Mouse (Mus musculus): ENCODE results near the gene Pskh1. TPM values are rescaled to one million over a fixed set of nuclear protein-coding genes. Genes with fewer than 3 reads are reported as not detected.

The Pskh1 gene
- 51.2 and 56.5 TPM in 2 replicates for polyA plus RNA-seq (2012; rRNA removed)

DNA sequence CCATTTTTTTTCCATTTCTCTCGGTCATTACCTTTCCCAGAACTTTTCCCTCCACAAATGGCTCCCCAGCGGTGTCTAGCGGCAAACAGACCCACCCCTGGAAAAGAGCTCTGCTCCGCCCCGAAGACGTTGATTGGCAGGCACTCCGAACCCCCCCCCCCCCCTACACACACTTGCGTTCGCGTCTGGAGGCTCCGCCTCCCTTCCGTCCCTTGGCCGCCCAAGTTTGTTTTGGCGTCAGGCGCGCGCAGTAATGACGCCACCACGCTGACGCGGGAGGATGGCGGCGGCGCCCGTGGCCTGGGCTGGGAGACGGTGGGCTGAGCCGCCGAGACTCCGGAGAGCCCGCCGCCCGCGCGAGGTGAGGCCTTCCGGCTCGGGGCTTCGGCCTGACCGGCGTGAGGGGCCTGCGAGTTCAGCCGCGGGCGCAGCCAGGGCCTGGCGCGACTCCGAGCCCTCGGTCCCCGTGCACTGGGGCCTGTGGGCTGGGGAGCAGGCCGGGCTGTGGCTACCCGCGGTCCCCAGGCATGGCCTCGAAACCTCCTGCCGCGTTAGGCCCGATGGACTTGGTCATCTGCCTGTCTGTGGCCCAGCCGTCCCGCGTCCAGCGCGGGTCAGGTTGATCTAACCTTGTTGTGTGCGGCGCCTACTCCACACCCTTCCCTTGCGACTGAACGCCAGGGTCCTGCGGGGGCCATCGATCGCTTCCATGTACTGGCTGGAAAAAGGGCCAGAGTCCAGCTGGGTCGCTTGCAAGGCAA, at the start of gene Pskh1:
Gene Pskh1, plus strand, starts transcription at position 262 of the 761 bp plus-strand sequence.
- peak within 1 kb of the TSS; percentile 91 for H3K4me3 ChIP-seq (ENCODE audit: control insufficient read depth, insufficient read depth, low read length)
- DNase-seq = peak; percentile 92
- 0 out of 2 replicates have a peak, but pooled peaks cover 2% of the 10 kb centered on the region for H3K4me1 ChIP-seq (replicated peaks; ENCODE audit: control insufficient read depth, insufficient read depth, low read length)
- peak; percentile 88 for TF ChIP-seq POLR2A (IDR thresholded peaks at IDR 0.05; ENCODE audit: control insufficient read depth, extremely low read depth, insufficient read depth, low read length, poor library complexity)
- peak; percentile 55; the same call in 1 of the 2 replicates for TF ChIP-seq CTCF (IDR thresholded peaks at IDR 0.05; ENCODE audit: borderline replicate concordance, control insufficient read depth, extremely low read depth, insufficient read depth, low read length, poor library complexity)
- WGBS = under 1% methylated on average over 68 of the region's 68 CpGs
- no peaks in the 10 kb centered on the region for H3K36me3 ChIP-seq (ENCODE audit: control insufficient read depth, insufficient read depth, low read length)
- no peaks in the 10 kb centered on the region for H3K27me3 ChIP-seq (ENCODE audit: control insufficient read depth, insufficient read depth, low read length)
- H3K27ac ChIP-seq (ENCODE audit: control insufficient read depth, insufficient read depth, low read length) = peak within 1 kb of the TSS; percentile 39

DNA sequence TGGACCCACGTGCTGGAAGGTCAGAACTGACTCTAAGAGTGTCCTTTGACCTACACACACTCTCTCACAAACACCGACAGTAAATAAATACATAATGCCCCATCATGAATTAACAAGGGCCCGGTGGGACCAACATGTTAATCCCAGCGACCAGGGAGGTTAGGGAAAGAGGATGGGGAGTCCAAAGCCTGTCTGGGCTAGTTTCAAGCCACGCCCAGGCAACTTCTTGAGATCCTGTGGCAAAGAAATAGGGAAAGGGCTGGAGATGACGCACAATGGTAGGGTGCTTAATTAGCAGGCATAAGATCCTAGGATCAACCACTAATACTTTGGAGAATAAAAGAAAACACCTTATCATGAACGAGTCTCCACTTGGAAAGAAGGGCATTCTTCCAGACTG, 49.6 kb upstream of the Pskh1 start:
- H3K27ac ChIP-seq (ENCODE audit: control insufficient read depth, insufficient read depth, low read length) = no peak overlapping the region
- no peak overlapping the region for H3K4me3 ChIP-seq (ENCODE audit: control insufficient read depth, insufficient read depth, low read length)
- H3K27me3 ChIP-seq (ENCODE audit: control insufficient read depth, insufficient read depth, low read length) = no peaks in the 10 kb centered on the region
- 89% methylated on average over 7 of the region's 7 CpGs for whole genome bisulfite sequencing
- TF ChIP-seq POLR2A (IDR thresholded peaks at IDR 0.05; ENCODE audit: control insufficient read depth, extremely low read depth, insufficient read depth, low read length, poor library complexity) (no peak), CTCF (IDR thresholded peaks at IDR 0.05; ENCODE audit: borderline replicate concordance, control insufficient read depth, extremely low read depth, insufficient read depth, low read length, poor library complexity) (no peak)
- DNase-seq = no peak
- peaks cover 18% of the 10 kb centered on the region for H3K36me3 ChIP-seq (ENCODE audit: control insufficient read depth, insufficient read depth, low read length)
- H3K4me1 ChIP-seq (replicated peaks; ENCODE audit: control insufficient read depth, insufficient read depth, low read length) = peaks cover 7% of the 10 kb centered on the region

DNA sequence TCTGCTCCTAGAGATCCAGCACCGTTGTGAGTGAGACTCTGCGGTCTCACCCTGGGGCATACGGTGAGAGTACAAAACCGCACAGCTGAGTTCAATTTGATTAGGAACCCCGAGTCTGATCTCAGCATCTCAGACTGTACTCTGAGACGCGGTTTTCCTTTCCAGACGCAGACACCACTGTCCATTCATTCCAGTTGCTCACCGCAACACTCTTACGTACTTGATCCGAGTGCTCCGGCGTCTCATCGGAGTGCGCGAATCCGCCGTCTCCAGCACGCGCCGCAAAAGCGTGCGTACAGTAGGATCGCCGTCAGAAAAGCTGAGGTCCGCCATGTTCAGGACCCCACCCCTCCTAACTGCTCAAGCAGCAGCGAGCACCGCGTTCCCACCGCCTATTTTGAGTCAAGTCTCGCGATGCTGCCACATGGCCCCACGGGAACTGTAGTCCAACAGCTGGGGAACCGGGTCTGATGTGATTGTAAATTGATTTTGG, 48.5 kb upstream of the Pskh1 start:
- TF ChIP-seq CTCF (IDR thresholded peaks at IDR 0.05; ENCODE audit: borderline replicate concordance, control insufficient read depth, extremely low read depth, insufficient read depth, low read length, poor library complexity) = no peak
- peak; percentile 94 for TF ChIP-seq POLR2A (IDR thresholded peaks at IDR 0.05; ENCODE audit: control insufficient read depth, extremely low read depth, insufficient read depth, low read length, poor library complexity)
- peak overlapping the region; percentile 59 for H3K4me3 ChIP-seq (ENCODE audit: control insufficient read depth, insufficient read depth, low read length)
- H3K27ac ChIP-seq (ENCODE audit: control insufficient read depth, insufficient read depth, low read length) = peak overlapping the region; percentile 1; the same call in 1 of the 2 replicates
- H3K27me3 ChIP-seq (ENCODE audit: control insufficient read depth, insufficient read depth, low read length) = no peaks in the 10 kb centered on the region
- WGBS = under 1% methylated on average over 34 of the region's 34 CpGs
- DNase-seq = peak; percentile 93
- peaks cover 18% of the 10 kb centered on the region for H3K4me1 ChIP-seq (replicated peaks; ENCODE audit: control insufficient read depth, insufficient read depth, low read length)
- H3K36me3 ChIP-seq (ENCODE audit: control insufficient read depth, insufficient read depth, low read length) = peaks cover 11% of the 10 kb centered on the region

DNA sequence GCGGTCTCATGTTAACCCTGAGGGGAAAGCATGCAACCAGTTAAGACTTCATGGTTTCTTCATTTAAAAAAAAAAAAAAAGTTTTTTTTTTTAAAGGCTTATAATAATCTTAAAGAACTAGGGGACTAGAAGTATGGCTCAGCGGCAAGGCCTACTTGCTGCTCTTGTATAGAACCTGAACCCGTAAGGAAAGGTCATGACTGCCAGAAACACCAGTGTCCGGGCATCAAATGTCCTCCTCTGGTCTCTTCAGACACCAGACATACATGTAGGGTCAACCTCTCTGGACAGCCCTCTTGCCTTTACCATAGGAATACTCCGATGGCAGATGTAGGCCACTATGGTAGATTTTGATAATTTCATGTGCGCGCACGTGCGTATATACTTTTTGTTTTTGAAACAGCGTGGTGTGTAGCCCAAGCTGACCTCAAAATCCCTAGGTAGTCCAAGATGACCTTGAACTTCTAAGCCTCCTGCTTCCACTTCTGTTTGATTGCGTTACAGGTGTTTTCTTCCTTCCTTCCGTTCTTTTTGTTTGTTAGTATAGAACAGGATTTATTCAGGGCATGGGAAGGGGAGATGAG, 48.0 kb upstream of the Pskh1 start:
- H3K4me1 ChIP-seq (replicated peaks; ENCODE audit: control insufficient read depth, insufficient read depth, low read length) = peaks cover 18% of the 10 kb centered on the region
- H3K27me3 ChIP-seq (ENCODE audit: control insufficient read depth, insufficient read depth, low read length) = no peaks in the 10 kb centered on the region
- DNase-seq = peak; percentile 16
- TF ChIP-seq CTCF (IDR thresholded peaks at IDR 0.05; ENCODE audit: borderline replicate concordance, control insufficient read depth, extremely low read depth, insufficient read depth, low read length, poor library complexity) (no peak), POLR2A (IDR thresholded peaks at IDR 0.05; ENCODE audit: control insufficient read depth, extremely low read depth, insufficient read depth, low read length, poor library complexity) (no peak)
- H3K4me3 ChIP-seq (ENCODE audit: control insufficient read depth, insufficient read depth, low read length) = no peak overlapping the region
- WGBS = 86% methylated on average over 12 of the region's 12 CpGs
- H3K27ac ChIP-seq (ENCODE audit: control insufficient read depth, insufficient read depth, low read length) = no peak overlapping the region
- peaks cover 7% of the 10 kb centered on the region for H3K36me3 ChIP-seq (ENCODE audit: control insufficient read depth, insufficient read depth, low read length)

DNA sequence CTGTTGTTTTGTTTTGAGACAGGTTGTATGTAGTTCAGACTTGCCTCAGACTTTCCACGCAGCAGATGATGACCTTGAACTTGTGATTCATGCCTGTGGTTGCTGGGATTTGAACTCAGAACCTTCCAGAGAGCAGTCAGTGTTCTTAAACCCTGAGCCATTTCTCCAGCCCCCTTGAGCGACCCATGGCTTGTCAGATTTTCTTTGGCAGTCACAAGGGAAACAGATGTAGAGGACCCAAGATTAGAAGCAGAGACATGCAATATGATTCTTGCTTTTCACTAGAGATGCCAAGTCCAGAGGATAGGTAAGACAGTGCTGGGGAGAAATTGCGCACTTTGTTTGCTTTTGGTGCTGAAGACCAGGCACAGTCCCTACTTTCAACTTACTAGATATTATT, 47.1 kb upstream of the Pskh1 start, which contains the start of gene Cenpt:
Gene Cenpt, minus strand, starts transcription at position 101 of the 400 bp plus-strand sequence.
- Histone ChIP-seq H3K4me1 (replicated peaks; ENCODE audit: control insufficient read depth, insufficient read depth, low read length) (peaks cover 18% of the 10 kb centered on the region), H3K27ac (ENCODE audit: control insufficient read depth, insufficient read depth, low read length) (no peak within 1 kb of the TSS), H3K4me3 (ENCODE audit: control insufficient read depth, insufficient read depth, low read length) (no peak within 1 kb of the TSS), H3K36me3 (ENCODE audit: control insufficient read depth, insufficient read depth, low read length) (peaks cover 5% of the 10 kb centered on the region), H3K27me3 (ENCODE audit: control insufficient read depth, insufficient read depth, low read length) (no peaks in the 10 kb centered on the region)
- no peak for DNase-seq
- TF ChIP-seq POLR2A (IDR thresholded peaks at IDR 0.05; ENCODE audit: control insufficient read depth, extremely low read depth, insufficient read depth, low read length, poor library complexity) (no peak), CTCF (IDR thresholded peaks at IDR 0.05; ENCODE audit: borderline replicate concordance, control insufficient read depth, extremely low read depth, insufficient read depth, low read length, poor library complexity) (no peak)
- 96% methylated on average over 3 of the region's 3 CpGs for WGBS

DNA sequence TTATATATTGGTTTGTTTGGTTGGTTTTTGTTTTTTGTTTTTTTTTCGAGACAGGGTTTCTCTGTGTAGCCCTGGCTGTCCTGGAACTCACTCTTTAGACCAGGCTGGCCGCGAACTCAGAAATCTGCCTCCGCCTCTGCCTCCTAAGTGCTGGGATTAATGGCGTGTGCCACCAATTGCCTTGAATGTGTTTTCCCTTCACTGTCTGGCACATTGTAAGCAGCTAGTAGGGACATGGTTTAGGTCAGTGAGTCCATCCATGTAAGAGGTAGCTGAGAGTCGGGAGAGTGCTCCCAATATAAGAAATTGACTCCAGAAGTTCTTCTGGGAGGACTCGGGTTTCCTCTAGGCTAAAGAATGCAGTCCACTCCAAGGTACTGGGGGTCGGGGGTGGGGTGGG, 45.9 kb upstream of the Pskh1 start:
- Histone ChIP-seq H3K4me3 (ENCODE audit: control insufficient read depth, insufficient read depth, low read length) (no peak overlapping the region), H3K27ac (ENCODE audit: control insufficient read depth, insufficient read depth, low read length) (no peak overlapping the region), H3K36me3 (ENCODE audit: control insufficient read depth, insufficient read depth, low read length) (no peaks in the 10 kb centered on the region), H3K4me1 (replicated peaks; ENCODE audit: control insufficient read depth, insufficient read depth, low read length) (peaks cover 18% of the 10 kb centered on the region), H3K27me3 (ENCODE audit: control insufficient read depth, insufficient read depth, low read length) (no peaks in the 10 kb centered on the region)
- DNase-seq = no peak
- TF ChIP-seq POLR2A (IDR thresholded peaks at IDR 0.05; ENCODE audit: control insufficient read depth, extremely low read depth, insufficient read depth, low read length, poor library complexity) = no peak
- TF ChIP-seq CTCF (IDR thresholded peaks at IDR 0.05; ENCODE audit: borderline replicate concordance, control insufficient read depth, extremely low read depth, insufficient read depth, low read length, poor library complexity) = no peak
- WGBS = 41% methylated on average over 8 of the region's 8 CpGs

All from thymus, adult 2 months (tissue).